Mouse (Mus musculus): Measurements from ENCODE around the gene Manba.

Manba gene

DNA sequence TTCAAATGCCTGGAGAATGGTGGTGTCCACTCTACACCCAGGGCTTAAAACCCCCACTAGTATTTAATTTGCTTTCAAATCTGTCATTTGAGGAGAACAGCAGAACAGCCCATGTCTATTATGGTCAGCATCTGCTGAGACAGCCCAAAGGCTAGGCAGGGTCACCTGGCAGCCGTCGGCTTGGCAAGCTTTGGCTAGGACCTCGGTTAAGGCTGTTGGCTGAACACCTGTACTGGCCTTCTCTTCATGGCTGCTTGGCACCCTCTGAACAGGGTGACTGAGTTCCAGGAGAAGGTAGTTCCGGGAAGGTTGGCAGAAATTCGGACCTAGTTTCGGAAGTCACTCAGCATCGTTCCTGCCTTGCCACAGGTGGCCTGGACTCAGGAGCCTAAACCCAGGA, 96.8 kb downstream of the Manba start:
- DNase-seq (ENCODE audit: low spot score) = no peak

DNA sequence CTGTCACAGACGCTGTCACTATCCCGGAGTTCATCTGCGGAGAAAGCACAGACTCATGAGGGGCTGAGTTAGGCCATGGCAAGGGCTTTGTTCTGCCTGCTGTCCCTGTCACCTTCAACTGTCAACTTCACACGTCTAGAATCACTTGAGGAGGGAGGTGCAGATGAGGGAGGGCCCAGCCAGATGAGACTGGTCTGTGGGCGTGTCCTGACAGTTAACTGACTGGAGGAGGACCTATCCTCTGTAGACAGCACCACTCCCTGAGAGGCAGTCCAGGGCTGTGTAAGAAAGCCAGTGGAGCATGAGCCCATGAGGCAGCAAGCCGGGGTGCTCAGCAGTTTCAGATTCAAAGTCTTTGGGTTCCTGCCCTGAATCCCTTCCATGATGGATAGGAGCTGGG, 100.1 kb downstream of the Manba start:
- DNase-seq (ENCODE audit: low spot score) = peak; percentile 43

DNA sequence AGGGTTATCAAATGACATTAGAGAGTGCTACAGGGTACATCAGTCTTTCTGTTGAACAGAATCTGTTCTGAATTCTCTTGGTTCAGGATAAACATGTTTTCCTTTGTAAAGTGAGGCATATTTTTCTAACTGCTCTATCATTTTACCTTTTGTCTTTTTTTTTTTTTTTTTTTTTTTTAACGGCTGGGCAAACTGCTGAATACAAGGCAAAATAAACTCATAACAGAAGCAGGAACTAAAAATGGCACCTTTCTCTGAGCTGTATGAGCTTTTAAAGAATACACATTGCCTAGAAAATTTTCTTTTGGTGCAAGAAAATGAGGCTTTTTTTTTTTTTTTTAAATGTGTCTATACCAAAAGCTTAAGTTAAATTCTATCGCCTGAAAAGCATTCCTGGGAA, 100.6 kb downstream of the Manba start:
- DNase-seq (ENCODE audit: low spot score) = no peak

DNA sequence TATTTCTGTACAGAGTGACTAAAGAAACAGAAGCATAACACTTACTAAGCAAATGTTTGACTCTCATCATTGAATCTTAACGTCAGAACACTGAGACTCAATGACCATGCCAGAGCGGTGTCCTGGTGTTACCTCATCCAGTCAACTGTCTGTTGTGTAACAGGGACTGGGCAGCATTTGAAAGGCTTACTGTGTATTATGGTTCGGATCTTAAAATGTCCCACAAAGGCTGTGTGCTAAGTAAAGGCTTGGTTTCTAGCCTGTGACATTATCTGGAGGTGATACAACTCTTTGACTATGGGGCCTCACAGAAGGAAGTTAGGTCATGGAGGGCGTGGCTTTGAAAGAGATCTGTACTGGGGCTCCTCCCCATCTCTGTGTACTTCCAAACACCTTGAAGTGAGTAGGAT, 101.1 kb downstream of the Manba start:
- peak; percentile 45 for DNase-seq (ENCODE audit: low spot score)

DNA sequence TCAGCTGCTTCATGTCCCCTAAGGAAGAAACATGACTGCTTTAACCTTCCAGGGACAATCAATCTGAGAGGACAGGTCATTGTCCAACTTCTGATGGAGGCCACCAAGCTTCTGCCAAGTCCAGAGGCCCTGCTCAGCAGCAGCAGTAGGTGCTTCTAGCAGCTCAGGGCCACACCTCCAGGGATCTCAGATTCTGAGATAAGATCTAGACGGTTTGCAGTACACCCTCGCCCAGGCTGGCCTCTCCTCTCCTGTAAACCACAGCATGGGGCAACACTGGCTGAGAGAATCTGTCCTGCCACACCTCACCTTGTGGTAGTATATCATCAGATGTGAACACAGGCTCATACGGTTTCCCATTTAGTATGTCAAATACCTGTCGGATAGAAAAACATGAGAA, 105.1 kb downstream of the Manba start:
- no peak for DNase-seq (ENCODE audit: low spot score)

DNA sequence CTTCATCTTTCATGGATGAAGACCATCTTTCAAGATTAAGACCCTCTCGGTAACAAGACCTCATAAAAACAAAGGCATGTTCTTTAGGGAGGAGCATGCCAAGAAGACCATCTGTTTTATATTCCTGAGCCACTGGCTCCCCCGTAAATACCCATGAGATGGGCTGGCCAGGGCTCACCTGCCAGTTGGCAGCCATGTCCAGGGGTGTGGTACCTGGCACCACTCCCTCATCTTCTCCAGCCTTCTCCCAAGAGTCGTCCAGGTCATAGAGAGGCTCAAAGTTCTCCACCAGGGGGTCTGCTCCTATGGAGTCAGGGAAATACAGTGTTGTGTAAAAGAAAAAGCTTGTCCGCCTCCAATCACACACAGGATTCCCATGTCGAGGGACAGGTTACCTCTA, 106.0 kb downstream of the Manba start:
- DNase-seq (ENCODE audit: low spot score) = no peak

DNA sequence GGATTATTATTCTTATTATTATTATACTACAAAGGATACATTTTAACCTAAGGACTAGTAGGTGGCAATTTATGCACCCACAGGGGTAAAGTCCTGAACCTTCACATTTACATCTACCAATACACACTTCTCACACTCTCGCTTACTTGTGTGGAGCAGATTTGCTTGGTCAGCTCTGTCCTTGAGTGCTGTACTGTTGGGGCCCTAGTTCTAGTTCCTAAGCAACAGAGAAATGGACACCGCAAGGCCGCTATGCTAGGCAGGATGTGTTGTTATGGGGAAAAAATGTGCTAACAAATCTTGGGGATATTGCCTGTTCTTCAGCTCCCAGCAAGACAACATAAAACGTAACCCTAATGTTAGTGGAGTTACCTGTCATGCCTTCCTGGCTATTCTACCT, 106.6 kb downstream of the Manba start:
- DNase-seq (ENCODE audit: low spot score) = no peak

DNA sequence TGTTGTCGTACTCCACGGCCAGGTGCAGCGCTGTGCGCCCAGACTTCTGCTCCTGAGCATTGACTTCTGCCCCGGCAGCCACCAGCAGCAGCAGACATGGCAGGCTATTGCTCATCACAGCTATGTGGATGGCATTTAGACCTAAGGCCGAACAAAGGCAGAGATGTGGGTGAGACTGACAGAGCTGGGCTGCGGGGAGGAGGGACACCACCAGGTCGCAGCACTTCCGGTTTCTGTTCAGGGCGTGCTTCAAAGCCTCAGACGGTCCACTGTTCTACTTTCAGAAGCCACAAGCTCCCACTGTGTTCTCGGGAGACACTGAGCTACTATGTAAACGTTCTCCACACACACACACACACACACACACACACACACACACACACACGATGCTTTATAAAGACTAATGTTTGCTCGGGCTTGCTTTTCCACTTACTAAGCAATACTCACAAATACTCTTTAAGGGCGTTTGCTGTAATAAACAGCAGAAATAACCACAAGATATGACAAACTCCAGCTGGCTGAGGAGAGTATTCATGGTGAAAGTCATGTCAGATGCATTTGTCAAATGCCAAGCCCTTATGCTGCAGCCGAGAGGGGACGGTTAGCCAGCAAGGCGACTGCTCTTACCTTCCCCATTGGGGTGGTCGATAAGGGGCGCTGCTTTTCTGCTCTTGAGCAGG, 109.0 kb downstream of the Manba start:
- no peak for DNase-seq (ENCODE audit: low spot score)

DNA sequence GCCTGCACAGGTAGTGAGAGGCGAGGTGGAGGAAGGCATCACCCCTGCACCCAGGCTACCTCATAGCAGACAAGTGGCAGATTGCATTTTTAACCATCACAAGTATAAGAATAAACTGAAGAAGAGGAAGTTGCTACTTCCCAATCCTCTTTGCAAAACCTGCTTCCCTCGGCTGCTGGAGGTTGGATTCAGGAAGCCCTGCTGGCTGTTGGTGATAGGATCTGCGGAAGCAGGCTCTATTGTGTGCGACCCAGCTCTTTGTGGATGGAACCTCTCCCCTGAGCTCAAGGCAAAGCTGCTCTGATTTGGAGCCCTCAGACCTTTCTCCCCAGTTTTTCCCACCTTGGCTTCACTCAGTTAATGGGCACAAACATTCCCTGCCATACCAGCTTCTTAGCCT, 111.6 kb downstream of the Manba start:
- no peak for DNase-seq (ENCODE audit: low spot score)

DNA sequence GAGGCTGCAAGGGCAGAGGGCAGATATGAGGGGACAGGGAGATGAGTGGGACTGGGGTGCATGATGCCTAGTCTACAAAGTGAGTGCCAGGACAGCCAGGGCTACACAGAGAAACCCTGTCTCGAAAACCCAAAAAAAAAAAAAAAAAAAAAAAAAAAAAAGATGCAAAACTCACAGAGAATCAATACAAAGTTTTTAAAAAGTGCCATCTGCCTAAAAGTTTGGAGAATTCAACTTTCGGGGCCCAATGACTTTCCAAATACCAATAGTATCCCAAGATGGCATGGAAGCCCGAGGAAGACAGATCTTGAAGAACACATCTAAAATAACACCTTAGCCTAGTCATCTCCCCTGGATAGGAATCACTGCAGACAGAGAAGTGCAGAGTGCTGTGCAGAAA, 112.9 kb downstream of the Manba start:
- no peak for DNase-seq (ENCODE audit: low spot score)

DNA sequence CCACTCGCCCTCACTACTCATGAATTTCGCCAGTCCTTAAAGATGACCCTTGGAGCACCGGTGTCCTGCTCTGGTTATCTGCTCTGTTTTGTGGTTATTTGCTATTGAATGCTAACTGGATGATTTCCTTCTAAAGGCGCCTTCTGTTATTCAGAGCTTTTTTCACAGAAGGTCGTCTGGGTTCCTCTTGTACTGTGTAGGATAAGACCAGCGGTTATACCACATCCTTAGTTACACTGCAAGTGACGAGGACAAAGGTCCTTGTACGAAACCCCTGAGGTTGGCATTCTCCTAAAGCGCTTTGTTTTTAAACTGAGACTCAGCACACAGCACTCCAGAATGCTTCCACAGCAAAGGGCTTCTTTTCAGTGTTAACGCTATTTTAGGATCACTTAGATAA, 117.3 kb downstream of the Manba start:
- no peak for DNase-seq (ENCODE audit: low spot score)

DNA sequence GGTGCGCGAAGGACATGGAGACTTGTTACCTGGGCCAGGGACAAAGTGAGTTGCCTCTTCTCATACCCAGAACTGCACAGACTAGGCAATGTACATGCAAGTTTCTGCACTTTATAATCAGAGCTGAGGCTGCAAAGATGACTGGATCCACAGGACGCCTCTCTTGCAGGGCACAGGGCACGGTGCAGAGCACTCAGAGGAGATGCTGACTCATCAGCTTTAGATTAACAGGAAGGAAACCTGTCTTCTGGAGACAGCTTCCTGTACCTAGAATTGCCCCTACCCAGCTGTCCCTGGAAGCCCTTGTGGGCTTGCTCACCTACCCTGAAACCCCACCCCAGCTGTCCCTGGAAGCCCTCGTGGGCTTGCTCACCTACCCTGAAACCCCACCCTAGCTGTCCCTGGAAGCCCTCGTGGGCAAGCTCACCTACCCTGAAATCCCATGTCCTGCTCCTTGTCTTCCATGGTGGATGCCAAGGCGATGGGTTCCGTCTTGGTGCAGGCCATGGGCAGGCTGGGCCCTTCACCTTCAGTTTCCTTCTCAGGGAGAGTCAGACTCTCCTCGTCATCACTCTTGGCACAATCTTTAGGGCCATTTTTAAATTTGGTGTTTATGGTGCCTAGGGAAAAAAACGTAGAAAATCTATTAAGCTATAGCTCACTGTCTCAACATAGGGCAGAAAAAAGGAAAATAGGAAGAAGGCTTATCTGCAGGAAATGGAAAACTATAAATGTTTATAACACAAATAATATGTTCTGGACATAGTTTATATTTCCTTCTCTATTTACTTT, 119.4 kb downstream of the Manba start:
- DNase-seq (ENCODE audit: low spot score) = no peak

DNA sequence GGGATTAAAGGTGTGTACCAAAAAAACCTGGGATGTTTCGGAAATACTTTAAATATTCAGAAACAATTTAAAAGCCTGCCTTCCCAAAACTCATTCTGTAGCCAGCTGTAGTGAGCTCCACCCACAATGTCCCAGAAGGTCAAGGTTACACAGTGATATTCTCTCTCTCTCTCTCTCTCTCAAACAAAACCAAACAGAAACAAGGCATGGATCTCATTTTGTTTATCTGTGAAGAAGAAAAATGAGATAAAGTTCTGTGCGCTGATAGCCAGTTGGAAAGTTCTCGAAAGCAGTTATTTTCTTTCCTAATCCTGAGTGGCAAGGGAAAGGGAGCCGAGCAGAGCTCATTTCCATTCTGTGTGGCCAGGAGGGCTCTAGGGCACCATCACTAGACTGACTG, 120.1 kb downstream of the Manba start:
- DNase-seq (ENCODE audit: low spot score) = no peak

DNA sequence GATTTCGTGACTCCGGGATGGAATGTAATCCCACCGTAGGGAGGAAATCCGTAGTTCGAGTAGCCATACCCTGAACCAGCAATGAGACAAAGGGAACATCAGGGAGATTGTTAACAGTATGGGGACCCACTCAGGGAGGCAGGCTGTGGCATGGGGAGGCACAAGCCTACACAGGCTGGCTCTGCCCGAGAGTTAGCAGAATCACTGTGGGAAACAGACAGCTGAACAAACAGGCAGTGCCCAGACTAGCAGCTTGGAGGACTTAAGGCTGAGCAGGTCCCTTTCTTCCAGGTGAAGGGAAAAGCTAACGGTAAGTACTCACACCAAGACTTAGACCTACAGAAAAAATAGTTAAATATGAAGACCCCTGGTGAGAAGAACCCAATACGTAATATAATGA, 121.2 kb downstream of the Manba start:
- no peak for DNase-seq (ENCODE audit: low spot score)

DNA sequence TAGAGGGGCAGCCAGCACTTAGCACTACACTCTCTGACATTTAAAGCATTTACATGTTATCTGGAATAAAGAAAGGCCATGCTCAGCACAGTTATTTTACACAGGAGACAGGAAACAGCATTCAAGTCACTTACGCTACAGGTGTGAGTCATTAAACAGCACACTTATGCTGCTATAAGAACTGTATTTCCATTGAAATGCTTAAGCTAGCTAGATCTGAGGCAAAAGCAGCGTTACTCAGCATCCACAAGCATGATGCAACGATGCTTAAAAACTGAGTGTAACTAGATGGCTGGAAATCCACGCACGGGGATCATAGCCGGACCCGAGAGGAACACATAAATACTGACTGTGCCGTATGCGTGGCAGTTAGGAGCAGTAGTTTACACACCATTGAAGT, 121.6 kb downstream of the Manba start:
- DNase-seq (ENCODE audit: low spot score) = no peak

DNA sequence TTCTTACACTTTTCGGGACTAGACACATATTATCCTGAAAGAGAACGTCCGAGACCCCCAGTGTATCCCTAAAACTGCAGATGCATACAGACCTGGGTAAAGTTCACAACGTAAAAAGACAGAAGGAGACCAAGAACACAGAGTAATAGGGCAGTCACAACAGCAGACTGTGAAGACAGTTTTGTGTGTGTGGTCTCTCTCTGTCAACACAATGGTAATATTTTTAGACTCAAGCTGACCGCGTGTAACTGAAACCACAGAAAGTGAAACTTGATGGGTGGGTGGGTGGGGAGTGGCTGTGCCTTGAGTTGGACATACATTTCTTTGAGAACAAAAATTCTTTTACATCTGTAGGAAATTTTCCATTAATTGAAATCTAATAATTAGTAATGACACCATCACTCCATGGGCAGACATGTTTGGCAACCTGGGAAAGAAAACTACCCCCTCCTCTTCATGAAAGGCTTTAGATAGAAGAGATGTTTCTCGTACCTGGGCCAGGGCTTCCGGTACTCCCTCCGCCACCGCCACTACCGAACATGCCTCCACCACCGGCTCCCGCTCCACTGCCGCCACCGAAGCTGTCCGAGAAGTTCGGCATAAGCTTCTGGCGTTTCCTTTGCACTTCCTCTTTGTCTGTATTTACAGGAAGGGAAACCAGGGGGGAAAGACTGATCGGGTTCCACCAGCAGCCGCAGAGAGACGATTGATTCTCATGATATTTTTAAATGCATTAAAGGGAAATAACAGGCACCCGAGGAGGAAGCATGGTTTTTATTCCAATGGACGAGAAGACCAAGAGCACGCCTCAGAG, 122.5 kb downstream of the Manba start:
- peak; percentile 38 for DNase-seq (ENCODE audit: low spot score)

DNA sequence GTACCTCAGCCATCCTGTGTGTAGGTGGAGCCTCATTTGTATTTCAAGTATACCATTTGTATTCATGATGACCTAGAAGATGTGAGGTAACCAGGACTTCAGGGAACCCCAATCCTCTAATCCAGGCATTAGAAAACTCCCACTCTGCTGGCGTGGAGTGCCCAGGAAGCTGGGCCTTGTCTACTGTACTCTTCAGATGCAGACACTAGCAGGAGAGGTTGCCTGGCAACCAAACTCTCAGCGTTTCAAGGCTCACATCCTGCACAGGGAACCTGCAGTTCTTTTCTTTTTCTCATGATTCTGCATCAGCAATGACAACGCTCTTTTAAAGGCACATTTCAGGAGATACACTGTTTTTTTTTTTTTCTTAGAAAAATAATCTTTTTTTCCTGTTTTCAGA, 124.8 kb downstream of the Manba start:
- DNase-seq (ENCODE audit: low spot score) = no peak

DNA sequence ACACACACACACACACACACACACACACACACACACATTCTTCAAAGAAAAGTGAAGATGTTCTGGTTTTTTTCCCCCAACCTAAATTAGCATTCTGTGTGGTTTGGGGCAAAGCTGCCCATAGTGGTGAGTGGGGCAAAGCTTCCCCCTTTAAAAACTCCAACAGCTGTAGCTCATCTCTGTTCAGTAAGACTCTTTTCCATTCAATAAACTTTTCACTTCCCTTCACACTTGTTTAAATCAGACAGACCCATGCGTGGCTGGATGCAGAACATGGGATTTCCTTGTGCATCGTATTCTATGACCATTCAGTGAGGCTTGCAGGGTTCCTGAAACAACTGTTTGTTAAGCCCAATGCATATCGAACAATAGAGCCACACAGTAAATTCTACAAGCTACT, 129.0 kb downstream of the Manba start:
- no peak for DNase-seq (ENCODE audit: low spot score)

DNA sequence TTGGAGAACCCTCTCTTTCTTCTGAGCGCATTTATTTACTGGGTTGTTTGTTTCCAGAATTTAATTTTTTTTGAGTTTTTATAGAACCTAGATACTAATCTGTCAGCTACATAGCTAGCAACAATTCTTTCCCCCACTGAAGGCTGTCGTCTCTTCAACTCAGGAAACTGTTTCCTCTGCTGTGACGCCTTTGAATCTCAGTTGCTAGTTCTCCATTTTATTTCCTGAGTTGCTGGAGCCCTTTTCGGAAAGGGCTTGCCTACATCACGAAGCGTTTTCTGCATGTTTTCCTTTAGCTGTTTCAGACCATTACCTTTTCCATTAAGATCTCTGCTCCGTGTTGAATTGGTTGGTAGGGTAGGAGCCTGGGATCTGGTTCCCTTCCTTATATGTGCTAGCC, 131.3 kb downstream of the Manba start:
- no peak for DNase-seq (ENCODE audit: low spot score)
